Mouse (Mus musculus) liver, adult (tissue): Measurements from ENCODE around the gene Akap12.

Experiments used
- GATA4 ChIP-seq: IDR thresholded peaks from 2 replicates; pipeline ENCODE4 v1.6.1; 2014; ENCODE audit warnings: mild to moderate bottlenecking, low read length; ENCODE audit not compliant: insufficient replicate concordance

The Akap12 gene

DNA sequence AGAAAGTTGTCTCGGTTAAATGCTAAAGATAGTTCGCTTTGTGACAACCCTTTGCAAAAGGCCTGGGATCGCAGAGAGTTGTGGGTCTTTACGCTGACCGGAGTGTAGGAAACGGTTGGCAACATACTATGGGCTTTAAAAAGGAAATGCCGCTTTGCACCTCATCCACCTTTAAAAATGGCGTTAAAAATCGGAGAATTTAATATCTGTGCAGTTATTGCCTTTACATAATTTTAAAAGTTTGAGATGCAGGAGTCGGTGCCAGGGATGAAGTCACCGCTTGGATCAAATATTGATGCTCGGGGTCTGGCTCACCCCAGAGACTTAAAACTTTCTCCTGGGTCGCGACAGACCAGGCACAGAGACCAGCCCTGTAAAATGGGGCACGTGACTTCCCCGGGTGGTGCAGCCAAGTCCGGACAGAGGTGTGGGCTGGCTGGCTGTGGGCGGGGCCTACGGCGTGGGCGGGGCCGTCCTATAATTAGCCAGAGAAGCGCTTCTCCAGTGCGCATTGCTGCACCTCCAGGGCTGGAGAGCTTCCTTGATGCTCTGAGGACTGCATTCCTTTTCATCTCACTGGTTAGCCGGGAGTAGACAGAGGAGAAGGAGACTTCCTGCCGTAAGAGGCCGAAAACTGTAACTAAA lies 68.0 kb downstream of the Akap12 start:
- TF ChIP-seq GATA4, result no peak

DNA sequence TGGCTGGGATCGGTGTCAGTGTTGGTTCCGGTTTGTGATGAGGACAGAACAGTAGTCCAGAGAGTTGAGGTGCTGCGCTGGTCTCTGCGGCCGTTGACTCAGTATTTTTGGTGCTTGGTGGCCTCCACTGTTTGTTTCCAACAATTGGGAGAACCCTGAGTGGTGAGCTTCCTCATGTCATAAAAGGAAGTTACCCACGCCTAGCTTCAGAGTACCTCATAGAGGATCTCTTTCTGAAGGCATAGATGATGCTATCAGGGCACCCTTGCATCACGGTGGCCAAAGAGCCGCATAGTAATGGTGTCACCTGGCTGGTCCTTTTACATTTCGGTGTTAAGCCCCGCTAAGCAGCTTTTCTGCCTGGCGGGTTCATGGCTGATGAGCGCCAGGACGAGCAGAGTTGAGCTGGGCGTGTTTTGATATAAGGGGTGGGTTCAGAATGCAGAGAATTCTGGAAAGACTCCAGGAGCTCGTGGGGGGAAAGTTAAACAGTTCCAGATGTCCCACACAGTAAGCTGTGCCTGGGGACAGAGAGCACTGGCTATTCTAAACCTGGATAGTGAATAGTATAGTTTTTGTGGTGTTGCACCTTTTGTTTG lies 72.8 kb downstream of the Akap12 start:
- TF ChIP-seq GATA4, result no peak

DNA sequence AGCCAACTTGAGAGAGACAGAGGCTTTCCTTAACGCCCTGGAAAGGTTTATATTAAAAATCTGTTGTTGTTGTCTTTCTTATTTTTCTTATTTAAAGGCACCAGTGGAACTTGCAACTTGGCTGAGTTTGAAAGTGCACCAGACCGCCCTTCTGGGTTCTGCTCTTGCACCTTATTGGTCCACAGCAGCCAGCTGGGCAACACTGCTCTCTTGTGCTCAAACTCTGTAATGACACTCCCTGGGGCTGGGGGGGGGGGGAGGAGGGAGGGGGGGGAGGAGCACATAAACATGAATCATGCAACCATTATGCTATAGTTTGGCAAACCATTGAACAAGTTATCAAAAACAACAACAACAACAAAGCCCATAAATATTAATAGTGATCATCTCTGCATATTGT lies 75.2 kb downstream of the Akap12 start:
- TF ChIP-seq GATA4, result no peak

GRCm38 (mm10) chr10:4346489-4347135 lies 80.4 kb downstream of the Akap12 start:
- peak; percentile 18; the same call in 1 of the 2 replicates for TF ChIP-seq GATA4

- no peak for TF ChIP-seq GATA4
Observed at GRCm38 (mm10) chr10:4347136-4347492, 80.9 kb downstream of the Akap12 start.

DNA sequence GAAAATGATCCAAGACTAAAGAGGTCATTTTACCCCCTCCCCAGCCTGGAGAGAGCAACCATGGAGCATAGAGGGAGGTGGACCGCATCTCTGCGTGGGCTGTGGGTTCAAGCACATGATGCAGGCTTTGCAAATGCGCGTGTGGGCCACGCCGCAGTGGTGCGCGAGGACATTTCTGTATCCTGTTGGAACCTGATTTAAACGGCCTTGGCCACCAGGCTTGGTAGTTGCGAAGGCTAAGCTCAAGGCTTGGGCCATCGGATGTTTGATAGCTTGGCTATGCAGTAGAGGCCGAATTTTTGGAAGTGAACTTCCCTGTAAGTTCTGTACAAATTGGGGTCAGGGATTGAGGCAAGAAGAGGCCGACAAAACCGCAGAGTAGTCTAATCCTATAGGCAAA lies 81.4 kb downstream of the Akap12 start:
- no peak for TF ChIP-seq GATA4

DNA sequence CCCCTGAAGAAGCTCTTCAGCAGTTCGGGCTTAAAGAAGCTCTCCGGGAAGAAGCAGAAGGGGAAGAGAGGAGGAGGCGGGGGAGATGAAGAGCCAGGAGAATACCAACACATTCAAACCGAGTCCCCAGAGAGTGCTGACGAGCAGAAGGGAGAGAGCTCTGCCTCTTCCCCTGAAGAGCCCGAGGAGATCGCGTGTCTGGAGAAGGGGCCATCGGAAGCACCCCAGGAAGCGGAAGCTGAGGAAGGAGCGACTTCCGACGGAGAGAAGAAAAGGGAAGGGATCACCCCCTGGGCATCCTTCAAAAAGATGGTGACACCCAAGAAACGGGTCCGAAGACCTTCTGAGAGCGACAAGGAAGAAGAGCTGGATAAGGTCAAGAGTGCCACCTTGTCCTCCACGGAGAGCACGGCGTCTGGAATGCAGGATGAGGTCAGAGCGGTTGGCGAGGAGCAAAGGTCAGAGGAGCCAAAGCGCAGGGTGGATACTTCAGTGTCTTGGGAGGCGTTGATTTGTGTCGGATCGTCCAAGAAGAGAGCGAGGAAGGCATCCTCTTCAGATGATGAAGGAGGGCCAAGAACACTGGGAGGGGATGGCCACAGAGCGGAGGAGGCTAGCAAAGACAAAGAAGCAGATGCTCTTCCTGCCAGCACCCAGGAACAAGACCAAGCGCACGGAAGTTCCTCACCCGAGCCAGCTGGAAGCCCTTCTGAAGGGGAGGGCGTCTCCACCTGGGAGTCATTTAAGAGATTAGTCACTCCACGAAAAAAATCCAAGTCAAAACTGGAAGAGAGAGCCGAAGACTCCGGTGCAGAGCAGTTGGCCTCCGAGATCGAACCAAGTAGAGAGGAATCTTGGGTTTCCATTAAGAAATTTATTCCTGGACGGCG lies 88.4 kb downstream of the Akap12 start:
- TF ChIP-seq GATA4, result no peak

DNA sequence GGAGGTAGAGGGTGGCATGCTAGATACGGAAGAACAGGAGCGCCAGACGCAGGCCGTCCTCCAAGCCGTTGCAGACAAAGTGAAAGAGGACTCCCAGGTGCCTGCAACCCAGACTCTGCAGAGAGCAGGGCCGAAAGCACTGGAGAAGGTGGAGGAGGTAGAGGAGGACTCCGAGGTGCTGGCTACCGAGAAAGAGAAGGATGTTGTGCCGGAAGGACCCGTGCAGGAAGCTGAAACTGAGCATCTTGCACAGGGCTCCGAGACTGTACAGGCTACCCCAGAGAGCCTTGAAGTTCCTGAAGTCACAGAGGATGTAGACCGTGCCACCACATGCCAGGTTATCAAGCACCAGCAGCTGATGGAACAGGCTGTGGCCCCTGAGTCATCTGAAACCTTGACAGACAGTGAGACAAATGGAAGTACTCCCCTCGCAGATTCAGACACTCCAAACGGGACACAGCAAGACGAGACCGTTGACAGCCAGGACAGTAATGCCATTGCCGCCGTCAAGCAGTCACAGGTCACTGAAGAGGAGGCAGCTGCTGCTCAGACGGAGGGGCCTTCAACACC lies 89.8 kb downstream of the Akap12 start:
- TF ChIP-seq GATA4, result no peak

GRCm38 (mm10) chr10:4356640-4357039 lies 90.5 kb downstream of the Akap12 start:
- no peak for TF ChIP-seq GATA4

DNA sequence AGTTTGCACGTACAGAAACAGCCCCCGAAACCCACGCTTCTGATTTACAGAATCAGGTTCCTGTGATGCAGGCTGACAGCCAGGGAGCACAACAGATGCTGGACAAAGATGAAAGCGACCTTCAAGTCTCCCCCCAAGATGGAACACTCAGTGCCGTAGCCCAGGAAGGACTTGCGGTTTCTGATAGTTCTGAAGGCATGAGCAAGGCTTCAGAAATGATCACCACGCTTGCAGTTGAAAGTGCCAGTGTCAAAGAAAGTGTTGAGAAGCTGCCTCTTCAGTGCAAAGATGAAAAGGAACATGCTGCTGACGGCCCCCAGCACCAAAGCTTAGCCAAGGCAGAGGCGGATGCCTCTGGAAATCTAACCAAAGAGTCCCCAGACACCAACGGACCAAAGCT lies 91.3 kb downstream of the Akap12 start:
- TF ChIP-seq GATA4, result no peak

- TF ChIP-seq GATA4, result no peak
Observed at GRCm38 (mm10) chr10:4364618-4365017, 98.4 kb downstream of the Akap12 start.

DNA sequence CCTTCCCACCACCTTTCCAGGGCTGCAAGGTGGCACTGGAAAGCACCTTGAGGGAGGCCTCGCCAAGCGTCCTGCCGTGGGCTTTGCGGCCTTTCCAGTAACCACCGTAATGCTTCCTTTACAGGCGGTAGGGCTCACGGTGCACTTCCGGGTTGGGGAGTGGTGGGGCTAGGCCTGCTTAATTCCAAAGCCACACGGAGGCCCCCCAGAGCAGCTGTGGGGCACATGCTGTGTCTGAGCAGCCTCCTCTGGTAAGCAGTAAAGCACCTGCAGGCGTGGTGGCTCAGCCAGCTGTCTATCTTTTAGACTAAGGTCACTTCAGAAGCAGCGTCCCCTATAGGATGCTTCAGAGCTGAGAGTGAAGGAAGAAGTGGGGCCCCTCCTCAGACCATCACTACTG lies 103.9 kb downstream of the Akap12 start:
- no peak for TF ChIP-seq GATA4

GRCm38 (mm10) chr10:4372011-4372410 lies 105.8 kb downstream of the Akap12 start:
- TF ChIP-seq GATA4, result no peak

DNA sequence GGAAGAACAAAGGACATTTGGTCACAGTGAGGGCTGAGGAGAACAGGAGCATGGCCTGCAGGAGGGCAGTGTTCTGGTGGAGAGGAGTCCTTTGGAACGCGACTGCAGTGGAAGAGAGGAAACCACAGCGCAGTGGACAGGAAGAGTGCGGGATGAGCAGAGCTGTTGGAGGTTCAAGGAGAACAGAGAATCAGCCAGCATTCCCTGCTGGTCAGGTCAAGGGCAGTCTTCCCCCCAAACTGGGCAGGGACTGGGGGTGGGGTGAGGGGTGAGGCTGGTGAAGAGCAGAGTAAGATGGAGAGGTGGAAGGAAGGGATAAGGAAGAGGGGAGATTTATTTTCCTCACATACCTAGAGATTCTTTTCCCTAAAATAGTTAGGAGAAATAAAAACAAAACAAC lies 107.4 kb downstream of the Akap12 start:
- no peak for TF ChIP-seq GATA4

- no peak for TF ChIP-seq GATA4
Observed at GRCm38 (mm10) chr10:4374239-4374638, 108.1 kb downstream of the Akap12 start.
